35 mouse cellular contexts compared by ENCODE assay signal in the genomic region with DNA sequence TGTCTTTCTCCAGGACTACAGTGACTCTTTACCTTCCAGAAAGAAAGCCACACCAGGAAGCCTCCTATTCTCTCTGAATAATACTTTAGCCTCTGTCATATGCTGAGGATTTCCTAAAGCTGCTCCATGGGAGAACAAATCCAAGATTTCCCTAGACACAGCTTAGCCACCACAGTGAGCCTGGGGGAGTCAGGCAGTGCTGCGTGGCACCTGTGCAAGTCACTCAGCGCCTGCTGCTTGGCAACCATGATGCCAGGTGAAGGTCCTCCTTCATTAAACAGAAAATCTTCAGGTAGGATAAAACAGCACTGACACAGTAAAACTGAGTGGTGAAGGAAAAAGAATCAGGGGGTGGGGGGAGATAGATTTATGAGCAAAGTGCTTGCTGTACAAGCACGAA.
"Had no signal": no experiment of that assay in that cellular context is flagged by ENCODE, and none has a peak within 500 bp of the region (broad histone marks: within the 10 kb centered on the region; RNA-seq: fewer than 3 reads in every experiment).

No protein-coding gene starts in this region.

- H3K36me3 ChIP-seq: heart, embryonic 10.5 days; heart, embryonic 12.5 days; heart, embryonic 13.5 days; heart, embryonic 15.5 days; hindbrain, embryonic 10.5 days; hindbrain, embryonic 12.5 days; hindbrain, embryonic 13.5 days; hindbrain, embryonic 15.5 days; intestine, embryonic 15.5 days; kidney, embryonic 15.5 days had no signal

- H3K9ac ChIP-seq: heart, embryonic 12.5 days; heart, embryonic 13.5 days; heart, embryonic 15.5 days; hindbrain, embryonic 12.5 days; hindbrain, embryonic 13.5 days; hindbrain, embryonic 14.5 days; hindbrain, embryonic 15.5 days; intestine, embryonic 15.5 days; kidney, embryonic 15.5 days had no signal

- H3K4me2 ChIP-seq: heart, embryonic 11.5 days; heart, embryonic 12.5 days; heart, embryonic 13.5 days; heart, embryonic 15.5 days; hindbrain, embryonic 12.5 days; hindbrain, embryonic 13.5 days; hindbrain, embryonic 14.5 days; hindbrain, embryonic 15.5 days; intestine, embryonic 15.5 days; kidney, embryonic 15.5 days had no signal

- H3K27ac ChIP-seq: heart, adult 2 months; heart, embryonic 10.5 days; heart, embryonic 13.5 days; heart, embryonic 15.5 days; hindbrain, embryonic 10.5 days; hindbrain, embryonic 12.5 days; hindbrain, embryonic 13.5 days; hindbrain, embryonic 14.5 days; hindbrain, embryonic 15.5 days; hindbrain, postnatal 0 days; intestine, embryonic 15.5 days; kidney, embryonic 15.5 days; kidney, postnatal 0 days; layer of hippocampus, adult 2 months; left cerebral cortex, adult 2 months had no signal

- H3K4me3 ChIP-seq: heart, adult 2 months; heart, embryonic 10.5 days; heart, embryonic 12.5 days; heart, embryonic 13.5 days; heart, embryonic 15.5 days; hindbrain, embryonic 10.5 days; hindbrain, embryonic 12.5 days; hindbrain, embryonic 13.5 days; hindbrain, embryonic 15.5 days; intestine, embryonic 15.5 days; kidney, embryonic 15.5 days; layer of hippocampus, adult 2 months; left cerebral cortex, adult 2 months had no signal

- ATAC-seq: hindbrain, embryonic 16.5 days; hindbrain, postnatal 0 days; inflammation-experienced regulatory T-cells, adult 6 months; intestine, embryonic 15.5 days; intestine, embryonic 16.5 days had no signal

- H3K27me3 ChIP-seq: heart, embryonic 12.5 days; heart, embryonic 13.5 days; heart, embryonic 15.5 days; hindbrain, embryonic 12.5 days; hindbrain, embryonic 13.5 days; hindbrain, embryonic 15.5 days; intestine, embryonic 15.5 days; kidney, embryonic 15.5 days had no signal

- H3K4me1 ChIP-seq: heart, embryonic 10.5 days; heart, embryonic 12.5 days; heart, embryonic 15.5 days; intestine, embryonic 15.5 days; kidney, embryonic 15.5 days had no signal

- DNase-seq: heart, adult 2 months; heart, postnatal 10 days; heart, postnatal 14 days; heart, postnatal 36 days; heart, postnatal 4 days; kidney, adult 18-20 months; kidney, adult 2 months; kidney, adult 8-10 months; kidney, adult 9 months; kidney, postnatal 10 days; kidney, postnatal 14 days; kidney, postnatal 25 days; kidney, postnatal 36 days; kidney, postnatal 4 days; layer of hippocampus, adult 9-11 months; layer of hippocampus, postnatal 36 days had no signal

- H3K9me3 ChIP-seq: heart, embryonic 10.5 days; heart, embryonic 13.5 days; heart, embryonic 15.5 days; hindbrain, embryonic 10.5 days; hindbrain, embryonic 12.5 days; hindbrain, embryonic 13.5 days; hindbrain, embryonic 15.5 days; intestine, embryonic 15.5 days; kidney, embryonic 15.5 days had no signal
